Mouse (Mus musculus) CH12.LX (cell line): ENCODE measurements around the gene Btf3l4. TPM values are rescaled to one million over a fixed set of nuclear protein-coding genes. Genes with fewer than 3 reads are reported as not detected.

ENCODE experiments used
- DNase-seq: peaks from one replicate; pipeline ENCODE4 v3.0.0-alpha.2; 2013; ENCODE audit errors: extremely low read depth
- H3K27ac ChIP-seq: 2 replicates; pipeline ENCODE4 v1.5.1; 2012; ENCODE audit warnings: low read depth, mild to moderate bottlenecking, control low read depth, moderate library complexity; ENCODE audit not compliant: insufficient read depth
- H3K27me3 ChIP-seq: replicated peaks from 2 replicates; pipeline ENCODE3; 2012; ENCODE audit warnings: inconsistent platforms
- H3K36me3 ChIP-seq, 2 experiments: replicated peaks in 1 of 2; 2 replicates each; pipeline versions ENCODE3 to v1.6.1; 2012; ENCODE audit warnings: inconsistent platforms in 1 of 2, low read length in 1 of 2, mild to moderate bottlenecking in 1 of 2, mixed read lengths in 1 of 2, moderate library complexity in 1 of 2; ENCODE audit not compliant: control insufficient read depth in 1 of 2, insufficient read depth in 1 of 2
- H3K4me1 ChIP-seq, 2 experiments: 2 replicates each; pipeline ENCODE4 v1.6.1; 2012; ENCODE audit warnings: inconsistent platforms in 1 of 2, moderate library complexity in 1 of 2; ENCODE audit not compliant: insufficient read depth in 2 of 2, control insufficient read depth in 1 of 2
- H3K4me2 ChIP-seq: 2 replicates; pipeline ENCODE4 v1.6.1; 2012; ENCODE audit warnings: low read depth, mild to moderate bottlenecking, control low read depth; ENCODE audit not compliant: poor library complexity, insufficient read depth, severe bottlenecking
- H3K4me3 ChIP-seq, 3 experiments: fragments of 150-350 bp in 1 of 3; sonication (generic) in 1 of 3; replicated peaks in 1 of 3; 2 replicates each; pipeline versions ENCODE3 to v1.5.1; 2011 to 2012; ENCODE audit warnings: low read depth in 2 of 3, low read length in 2 of 3, mild to moderate bottlenecking in 2 of 3, moderate library complexity in 2 of 3, control low read depth in 1 of 3, improper control_type of control experiment in 1 of 3, inconsistent platforms in 1 of 3, mixed read lengths in 1 of 3; ENCODE audit not compliant: poor library complexity in 1 of 3
- H3K79me2 ChIP-seq: replicated peaks from 2 replicates; pipeline ENCODE4 v1.6.1; 2012; ENCODE audit warnings: mild to moderate bottlenecking, moderate library complexity; ENCODE audit not compliant: control insufficient read depth, poor library complexity, insufficient read depth, severe bottlenecking; ENCODE audit errors: extremely low read depth
- H3K9ac ChIP-seq: 2 replicates; pipeline ENCODE4 v1.6.1; 2012; ENCODE audit warnings: low read depth, mild to moderate bottlenecking, control low read depth, moderate library complexity; ENCODE audit not compliant: insufficient read depth
- H3K9me3 ChIP-seq: replicated peaks from 2 replicates; pipeline ENCODE3; 2012; ENCODE audit warnings: low read length, inconsistent platforms, mixed read lengths
- CHD1 ChIP-seq: IDR thresholded peaks from 2 replicates; pipeline ENCODE4 v1.6.1; 2012; ENCODE audit warnings: low read depth, low read length, improper control_type of control experiment, inconsistent platforms
- CTCF ChIP-seq, 2 experiments: IDR thresholded peaks in 1 of 2; conservative IDR thresholded peaks in 1 of 2; 2 replicates each; pipeline ENCODE4 v1.5.1; 2011 to 2012; ENCODE audit warnings: low read depth in 2 of 2, low read length in 2 of 2, improper control_type of control experiment in 1 of 2, inconsistent platforms in 1 of 2, mild to moderate bottlenecking in 1 of 2, moderate library complexity in 1 of 2
- GABPA ChIP-seq: IDR thresholded peaks from 2 replicates; pipeline ENCODE4 v1.6.1; 2012; ENCODE audit warnings: low read depth, low read length, improper control_type of control experiment, inconsistent platforms; ENCODE audit not compliant: insufficient replicate concordance
- HCFC1 ChIP-seq: IDR thresholded peaks from 2 replicates; pipeline ENCODE4 v1.6.1; 2012; ENCODE audit warnings: low read depth, mild to moderate bottlenecking, inconsistent platforms, low read length, improper control_type of control experiment
- IRF4 ChIP-seq: IDR thresholded peaks from 2 replicates; pipeline ENCODE4 v1.6.1; 2014; ENCODE audit warnings: low read depth, mild to moderate bottlenecking, inconsistent platforms, low read length, improper control_type of control experiment
- JUN ChIP-seq: IDR thresholded peaks from 2 replicates; pipeline ENCODE4 v1.6.1; 2011; ENCODE audit warnings: low read depth, mild to moderate bottlenecking, low read length, improper control_type of control experiment, moderate library complexity; ENCODE audit not compliant: insufficient read depth
- MYC ChIP-seq: IDR thresholded peaks from 2 replicates; pipeline ENCODE4 v1.6.1; 2011; ENCODE audit warnings: low read depth, mild to moderate bottlenecking, improper control_type of control experiment, low read length
- NELFE ChIP-seq: IDR thresholded peaks from 2 replicates; pipeline ENCODE4 v1.6.1; 2011; ENCODE audit warnings: low read depth, low read length, improper control_type of control experiment
- NRF1 ChIP-seq: IDR thresholded peaks from 2 replicates; pipeline ENCODE4 v1.6.1; 2014; ENCODE audit warnings: low read depth, mild to moderate bottlenecking, inconsistent platforms, low read length, improper control_type of control experiment, moderate library complexity
- POLR2AphosphoS2 ChIP-seq: IDR thresholded peaks from 2 replicates; pipeline ENCODE4 v1.6.1; 2011; ENCODE audit warnings: low read depth, low read length, improper control_type of control experiment
- RAD21 ChIP-seq: IDR thresholded peaks from 2 replicates; pipeline ENCODE4 v1.6.1; 2011; ENCODE audit warnings: low read depth, mild to moderate bottlenecking, low read length, improper control_type of control experiment, moderate library complexity
- SIN3A ChIP-seq: IDR thresholded peaks from 2 replicates; pipeline ENCODE4 v1.6.1; 2012; ENCODE audit warnings: low read length, improper control_type of control experiment, inconsistent platforms
- TBP ChIP-seq: conservative IDR thresholded peaks from 2 replicates; pipeline ENCODE4 v1.6.1; 2011; ENCODE audit warnings: low read depth, low read length, improper control_type of control experiment
- USF2 ChIP-seq: conservative IDR thresholded peaks from 2 replicates; pipeline ENCODE4 v1.6.1; 2011; ENCODE audit warnings: low read depth, low read length, improper control_type of control experiment
- ZC3H11A ChIP-seq: IDR thresholded peaks from 2 replicates; pipeline ENCODE4 v1.6.1; 2012; ENCODE audit warnings: low read depth, mild to moderate bottlenecking, inconsistent platforms, low read length, improper control_type of control experiment
- ZMIZ1 ChIP-seq: IDR thresholded peaks from 2 replicates; pipeline ENCODE4 v1.6.1; 2012; ENCODE audit warnings: low read depth, mild to moderate bottlenecking, inconsistent platforms, low read length, improper control_type of control experiment
- ZNF384 ChIP-seq: IDR thresholded peaks from 2 replicates; pipeline ENCODE4 v1.6.1; 2012; ENCODE audit warnings: low read depth, low read length, improper control_type of control experiment, inconsistent platforms
- dilution Hi-C: fragments of 300-500 bp; cut with MboI; formaldehyde crosslinking; loops from 2 replicates; pipeline ENCODE4 v1.14.3; 2020; ENCODE audit warnings: low sequenced_read_pairs; ENCODE audit not compliant: extremely low pct_unique_long_range_greater_than_20kb, extremely low pct_ligation_motif_present
- in situ Hi-C: fragments of 300-500 bp; cut with MboI; formaldehyde crosslinking; loops from 3 replicates; pipeline ENCODE4 v1.14.3; 2019; ENCODE audit warnings: low sequenced_read_pairs, low pct_ligation_motif_present, low pct_unique_long_range_greater_than_20kb, mixed read lengths
- polyA plus RNA-seq: library from polyadenylated mRNA; unstranded; fragments of >175 nt; gene quantifications from 2 replicates; pipeline ENCODE4 v1.2.1, GENCODE M21; 2012; ENCODE audit warnings: low read depth; ENCODE audit not compliant: insufficient read length
- total RNA-seq, 2 experiments: library from RNA; depleted of rRNA; stranded (reverse); fragments of 300-350 nt in 1 of 2; fragments of >200 nt in 1 of 2; gene quantifications; 2 replicates each; pipeline ENCODE4 v1.2.3; 2012 to 2014

Btf3l4 gene
- total and polyA plus RNA-seq, 3 experiments: 33.3 to 67.6 (median 52.7) TPM

- TF ChIP-seq CTCF (conservative IDR thresholded peaks at IDR 0.05 in 1 of 2, IDR thresholded peaks at IDR 0.05 in 1 of 2; ENCODE audit: low read depth in 2 of 2, low read length in 2 of 2): no peak
These were observed 929 bp upstream of the Btf3l4 start, which contains the start of gene Txndc12 (continued) for GRCm38 (mm10) chr4:108834115-108834970.

GRCm38 (mm10) chr4:108833828-108834114 lies 357 bp upstream of the Btf3l4 start:
- Histone ChIP-seq H3K79me2 (peaks cover 48% of the 10 kb centered on the region), H3K4me1 (peaks cover 0 to 42% of the 10 kb centered on the region in 2 experiments; a peak in 2 of 4 replicates), H3K27me3 (no peaks in the 10 kb centered on the region), H3K9me3 (no peaks in the 10 kb centered on the region), H3K9ac (peak overlapping the region; percentile 98), H3K27ac (peak overlapping the region; percentile 98), H3K4me2 (peak overlapping the region; percentile 38; the same call in 1 of the 2 replicates), H3K36me3 (peaks cover 10 to 28% of the 10 kb centered on the region in 2 experiments), H3K4me3 (peak overlapping the region; percentile 72 to 83 (median 76))
- in situ Hi-C loops: no loop called here
- no peak for DNase-seq
- TF ChIP-seq SIN3A (peak; percentile 40; the same call in 1 of the 2 replicates), POLR2AphosphoS2 (no peak), ZMIZ1 (no peak), CHD1 (peak; percentile 69; the same call in 1 of the 2 replicates), MYC (0 out of 2 replicates have a peak, but pooled peaks have one; percentile 35)
- dilution Hi-C loops: no loop called here

GRCm38 (mm10) chr4:108830698-108831097 lies 2.7 kb downstream of the Btf3l4 start:
- in situ Hi-C loops (no loop called here), dilution Hi-C loops (no loop called here)
- Histone ChIP-seq H3K27ac (no peak overlapping the region), H3K9ac (no peak overlapping the region), H3K4me2 (no peak overlapping the region), H3K4me1 (peaks cover 4 to 43% of the 10 kb centered on the region in 2 experiments; a peak in 3 of 4 replicates), H3K27me3 (no peaks in the 10 kb centered on the region), H3K79me2 (peaks cover 32% of the 10 kb centered on the region), H3K4me3 (no peak overlapping the region), H3K36me3 (peaks cover 16 to 22% of the 10 kb centered on the region in 2 experiments), H3K9me3 (no peaks in the 10 kb centered on the region)
- TF ChIP-seq RAD21: no peak
- TF ChIP-seq USF2: no peak
- TF ChIP-seq NELFE: no peak
- TF ChIP-seq HCFC1: no peak
- TF ChIP-seq JUN: no peak
- TF ChIP-seq ZC3H11A: no peak
- TF ChIP-seq ZNF384: no peak
- TF ChIP-seq NRF1: no peak
- TF ChIP-seq IRF4: no peak
- TF ChIP-seq GABPA: no peak
- no peak for TF ChIP-seq TBP
- DNase-seq: no peak
